Mouse (Mus musculus) frontal cortex, postnatal 10 days (tissue): Measurements from ENCODE around the gene Lrrc1.

ENCODE experiments used
- DNase-seq, 2 experiments: peaks; one replicate each; pipeline ENCODE4 v3.0.0; 2022; ENCODE audit warnings: low spot score in 2 of 2, mixed read lengths in 1 of 2

Gene Lrrc1

GRCm38 (mm10) chr9:77385611-77386010 is 159.1 kb downstream of the Lrrc1 start:
- no peak for DNase-seq

GRCm38 (mm10) chr9:77384651-77385050 is 160.0 kb downstream of the Lrrc1 start:
- DNase-seq, result no peak

GRCm38 (mm10) chr9:77383951-77384350 is 160.7 kb downstream of the Lrrc1 start:
- DNase-seq, result no peak

GRCm38 (mm10) chr9:77382514-77382913 is 162.2 kb downstream of the Lrrc1 start:
- no peak for DNase-seq

GRCm38 (mm10) chr9:77381565-77381964 is 163.1 kb downstream of the Lrrc1 start:
- DNase-seq, result peak in 1 of 2 experiments; percentile 66
